Mouse (Mus musculus) retina, embryonic 14.5 days (tissue): ENCODE data around the gene Rassf3.

ENCODE experiments used
- DNase-seq: peaks from one replicate; pipeline ENCODE4 v3.0.0-alpha.2; 2015; ENCODE audit warnings: low spot score

Rassf3 gene

GRCm38 (mm10) chr10:121489941-121490340 is 13.8 kb upstream of the Rassf3 start:
- no peak for DNase-seq

DNA sequence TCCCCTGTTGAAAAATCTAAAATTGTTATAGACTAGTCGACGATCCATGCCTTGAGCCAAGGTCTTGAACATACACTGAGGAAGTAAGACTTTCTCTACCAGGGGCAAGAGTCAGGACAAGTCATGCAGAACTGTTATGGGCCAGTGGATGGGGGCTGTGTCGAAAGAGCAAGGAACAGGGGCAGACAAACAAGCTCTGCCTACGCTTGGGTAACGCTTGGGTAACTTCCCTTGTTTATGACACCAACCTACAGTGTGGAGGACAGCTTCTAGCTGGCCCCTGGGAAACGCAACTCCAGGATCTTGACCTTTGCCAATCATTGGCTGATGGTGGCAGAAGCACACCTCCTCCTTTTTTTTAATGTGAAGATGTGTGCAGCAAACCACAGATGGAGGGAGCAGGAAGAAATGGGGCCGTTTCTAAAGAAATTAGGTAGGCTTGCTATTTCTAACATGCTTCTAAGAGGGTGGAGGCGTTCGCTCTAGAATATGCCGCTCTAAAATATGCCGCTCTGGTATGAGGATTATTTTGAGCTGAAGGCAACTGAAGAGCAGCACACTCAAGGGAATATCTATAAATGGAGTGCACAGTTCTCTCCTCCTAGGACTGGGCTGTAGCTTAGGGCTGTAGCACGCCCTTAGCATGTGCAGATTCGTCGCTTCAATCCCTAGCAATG is 12.6 kb upstream of the Rassf3 start:
- DNase-seq: no peak

GRCm38 (mm10) chr10:121487716-121488115 is 11.6 kb upstream of the Rassf3 start:
- DNase-seq: no peak

DNA sequence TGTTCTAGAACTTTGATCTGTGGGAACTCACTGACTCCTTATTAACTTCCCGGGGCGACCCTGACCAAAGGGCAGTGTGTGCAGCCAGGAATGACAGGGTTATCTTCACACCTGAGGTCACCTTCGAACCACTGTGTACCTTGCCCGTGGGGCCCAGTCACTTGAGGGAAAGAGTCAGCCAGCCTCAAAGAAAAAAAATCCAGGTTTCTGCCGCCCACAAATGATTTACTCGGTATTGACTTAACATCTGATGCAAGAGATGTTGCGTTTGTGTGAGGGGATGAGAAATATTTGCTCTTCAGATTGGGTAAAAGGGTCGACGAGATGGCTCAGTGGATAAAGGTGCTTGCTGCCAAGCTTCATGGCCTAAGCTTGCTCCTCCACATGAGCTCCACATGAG is 10.2 kb upstream of the Rassf3 start:
- no peak for DNase-seq

GRCm38 (mm10) chr10:121483364-121483763 is 7.2 kb upstream of the Rassf3 start:
- DNase-seq: no peak

GRCm38 (mm10) chr10:121481141-121481540 is 5.0 kb upstream of the Rassf3 start:
- DNase-seq: no peak

- DNase-seq: no peak
Measured at GRCm38 (mm10) chr10:121479987-121480386, 3.8 kb upstream of the Rassf3 start.

DNA sequence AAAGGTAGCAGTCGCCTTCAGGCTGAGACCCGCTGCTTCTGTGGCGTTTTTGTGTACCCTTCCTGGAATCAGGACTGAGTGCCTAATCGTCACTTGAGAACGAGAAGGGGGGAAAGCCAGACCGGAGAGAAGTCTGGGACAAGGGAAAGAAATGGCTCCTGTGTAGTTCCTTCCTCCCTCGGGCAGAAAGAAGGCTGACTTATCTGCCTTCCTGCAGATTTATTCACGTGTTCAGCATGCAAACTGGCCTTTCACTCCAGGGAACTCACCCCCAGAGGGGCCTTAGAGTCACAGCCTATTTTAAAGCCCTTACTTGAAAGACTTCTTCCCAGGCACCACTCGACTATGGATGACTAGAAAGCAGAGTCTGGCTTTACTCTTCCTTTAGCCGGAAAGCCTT is 1.3 kb upstream of the Rassf3 start:
- no peak for DNase-seq

DNA sequence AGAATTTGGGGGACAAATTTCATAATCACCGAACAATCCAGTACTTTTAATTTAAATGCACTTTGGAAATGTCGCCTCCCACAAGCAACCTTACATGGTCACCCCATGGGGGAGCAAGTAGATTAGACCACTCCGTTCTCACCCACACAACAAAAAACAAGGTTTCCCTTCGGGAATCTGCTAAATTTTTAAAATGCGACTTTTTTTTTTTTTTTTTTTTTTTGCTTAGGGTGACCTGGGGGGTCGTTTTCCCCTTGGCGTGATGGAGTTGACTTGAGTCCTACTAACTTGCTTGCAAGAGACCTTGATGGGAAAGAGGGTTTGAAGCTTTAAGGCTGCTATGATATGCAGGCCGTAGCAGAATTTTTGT is 806 bp upstream of the Rassf3 start:
- no peak for DNase-seq

DNA sequence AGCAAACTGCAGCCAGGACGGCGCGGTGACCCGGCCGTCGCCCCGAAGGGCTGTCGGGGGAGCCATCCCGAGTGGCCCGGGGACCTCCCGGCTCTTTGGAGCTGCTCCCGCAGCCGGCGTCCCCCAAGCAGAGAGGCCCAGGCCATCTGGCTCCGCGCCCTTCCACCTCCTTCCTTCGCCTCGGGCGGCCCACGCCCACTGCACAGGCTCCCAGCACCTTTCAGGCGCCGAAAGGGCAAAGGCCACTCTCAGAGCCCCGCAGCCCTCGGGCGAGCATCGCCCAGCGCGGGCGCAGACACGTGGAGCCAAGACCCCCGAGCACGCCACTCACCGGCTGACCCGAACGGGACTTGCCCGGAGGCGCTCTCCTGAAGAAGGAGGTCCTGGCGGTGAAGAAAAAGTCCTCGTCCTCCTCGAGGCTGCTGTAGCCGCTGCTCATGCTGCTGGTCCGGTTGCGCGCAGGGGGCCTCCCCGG is 438 bp downstream of the Rassf3 start:
- DNase-seq: no peak

GRCm38 (mm10) chr10:121475101-121475671 is 961 bp downstream of the Rassf3 start:
- no peak for DNase-seq

DNA sequence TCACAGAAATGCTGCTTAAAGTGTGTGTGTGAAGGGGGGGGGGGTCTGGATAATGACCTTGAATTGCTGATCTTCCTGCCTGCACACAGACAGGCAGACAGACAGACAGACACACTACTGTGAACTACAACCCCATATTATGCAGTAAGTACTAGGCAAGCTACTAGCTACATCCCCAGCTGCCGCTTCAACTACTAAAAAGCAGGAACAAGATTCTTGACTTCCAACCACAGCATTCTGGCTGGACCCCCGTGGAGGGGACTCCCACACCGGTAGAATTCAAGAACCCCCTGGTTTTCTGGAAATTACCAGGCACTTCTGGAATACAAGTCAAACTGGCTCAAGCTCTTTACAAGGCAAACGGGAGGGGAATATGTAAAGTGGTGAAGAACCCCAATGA is 1.9 kb downstream of the Rassf3 start:
- DNase-seq: no peak

DNA sequence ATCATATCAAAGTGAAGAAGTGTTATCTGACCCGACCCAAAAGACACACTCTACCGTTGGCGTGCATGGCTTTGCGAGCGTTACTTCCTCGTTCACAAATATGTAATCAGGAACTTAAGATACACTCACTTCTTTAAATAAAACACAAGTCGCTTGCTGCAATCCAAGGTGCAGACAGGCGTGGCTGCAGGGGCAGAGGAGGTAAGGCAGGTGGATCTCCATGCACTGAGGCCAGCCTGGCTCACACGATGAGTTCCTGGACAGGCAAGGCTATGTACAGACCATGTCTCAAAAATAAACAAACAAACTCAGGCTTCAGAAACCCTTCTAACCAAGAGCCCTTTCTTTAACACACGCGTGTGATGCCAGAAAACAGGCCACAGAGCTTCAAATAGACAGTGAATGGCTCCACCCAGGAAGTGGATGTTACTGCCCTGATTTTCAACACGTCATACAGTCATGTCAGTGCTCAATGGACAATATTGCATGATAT is 2.4 kb downstream of the Rassf3 start:
- no peak for DNase-seq

DNA sequence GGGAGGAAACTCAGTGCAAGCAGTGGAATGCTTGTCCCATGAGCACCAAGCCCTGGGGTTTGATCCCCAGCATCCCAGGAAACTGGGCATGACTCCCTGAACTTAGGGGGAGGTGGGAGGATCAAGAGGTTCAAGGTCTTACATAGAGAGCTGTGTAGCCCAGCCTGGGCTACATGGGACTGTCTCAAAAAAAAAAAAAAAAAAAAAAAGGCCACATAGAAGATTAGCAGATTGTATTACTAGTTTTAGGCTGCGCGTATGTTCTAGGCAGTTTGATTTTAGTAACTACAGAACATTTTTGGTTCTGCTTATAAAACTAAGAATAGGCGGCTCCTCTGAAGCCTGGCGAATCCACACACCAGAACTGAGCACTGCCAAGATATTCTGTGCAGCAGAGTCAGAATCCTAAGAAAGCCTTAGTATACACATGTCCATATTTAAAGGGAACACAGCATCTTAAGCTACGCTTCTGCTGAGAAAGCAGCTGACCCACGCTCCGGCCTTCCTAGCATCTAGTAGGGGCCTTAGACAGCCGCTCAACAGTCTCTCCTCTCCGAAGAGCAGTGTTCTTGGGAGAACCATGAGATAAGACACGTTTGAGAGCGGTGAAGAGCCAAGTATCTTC is 3.4 kb downstream of the Rassf3 start:
- no peak for DNase-seq

DNA sequence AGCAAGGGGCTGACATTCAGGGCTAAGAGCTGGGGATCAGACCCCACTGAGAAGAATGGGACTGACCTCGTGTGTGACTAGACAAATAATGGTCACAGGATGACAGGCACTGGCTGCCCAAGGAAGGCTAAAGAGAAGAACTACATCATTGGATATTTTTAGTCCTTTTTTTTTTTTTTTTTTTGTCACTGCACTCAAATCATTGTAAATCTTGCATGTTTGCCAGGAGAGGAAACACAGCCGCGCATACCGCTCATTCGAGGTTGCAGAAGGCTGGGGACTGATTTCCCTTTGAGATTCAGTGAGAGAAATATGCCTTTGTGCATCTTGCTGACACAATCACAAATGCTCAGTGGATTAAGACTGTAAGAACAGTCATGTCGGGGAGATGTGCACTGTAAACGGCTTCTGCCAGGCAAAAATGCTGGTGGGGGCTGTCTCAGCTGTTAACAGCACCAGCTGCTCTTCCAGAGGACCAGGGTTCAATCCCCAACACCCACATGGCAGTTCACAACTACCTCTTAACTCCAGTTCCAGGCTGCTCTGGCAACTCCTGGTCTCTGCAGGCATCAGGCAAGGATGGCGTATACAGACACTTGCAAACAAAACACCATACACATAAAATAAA is 4.5 kb downstream of the Rassf3 start:
- no peak for DNase-seq

DNA sequence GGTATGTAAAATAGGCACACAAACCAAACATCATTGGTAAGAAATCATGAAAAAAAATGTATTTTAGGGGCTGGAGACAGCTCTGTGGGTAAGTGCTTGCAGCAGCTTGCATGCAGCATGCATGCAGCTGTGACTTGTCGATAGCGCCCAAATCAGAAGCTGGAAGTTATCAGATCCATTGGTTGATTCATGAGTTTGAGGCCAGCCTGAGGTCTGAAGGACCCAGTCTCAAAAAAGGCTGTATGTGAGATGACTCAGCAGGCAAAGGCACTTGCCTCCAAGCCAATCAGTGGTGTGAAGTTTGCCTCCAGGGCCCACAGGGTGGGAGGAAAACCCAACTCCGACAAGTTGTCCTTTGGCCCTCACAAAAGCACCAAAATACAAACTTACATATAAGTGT is 6.5 kb downstream of the Rassf3 start:
- DNase-seq: no peak

- no peak for DNase-seq
Measured at GRCm38 (mm10) chr10:121468985-121469384, 7.2 kb downstream of the Rassf3 start.

- DNase-seq: no peak
Measured at GRCm38 (mm10) chr10:121468261-121468660, 7.9 kb downstream of the Rassf3 start.

DNA sequence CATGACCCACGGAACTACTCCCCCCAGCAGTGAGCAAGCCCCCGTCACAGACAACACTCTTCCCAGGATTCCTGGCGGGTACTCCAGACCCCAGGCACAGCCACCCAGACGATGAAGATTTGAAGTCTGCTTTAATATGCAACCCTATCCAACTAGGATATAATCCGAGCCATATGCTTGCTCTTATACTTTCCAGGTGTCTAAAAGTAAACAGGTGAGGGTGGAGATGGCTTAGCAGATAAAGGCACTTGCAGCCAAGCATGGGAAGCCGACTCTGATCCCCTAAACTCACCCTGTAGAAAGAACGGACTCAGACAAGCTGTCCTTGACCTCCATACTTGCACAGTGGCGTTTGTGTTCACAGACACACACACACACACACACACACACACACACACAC is 8.4 kb downstream of the Rassf3 start:
- DNase-seq: no peak

GRCm38 (mm10) chr10:121467016-121467415 is 9.1 kb downstream of the Rassf3 start:
- no peak for DNase-seq

GRCm38 (mm10) chr10:121465033-121465432 is 11.1 kb downstream of the Rassf3 start:
- no peak for DNase-seq

- peak; percentile 49 for DNase-seq
Measured at GRCm38 (mm10) chr10:121462162-121462881, 13.8 kb downstream of the Rassf3 start.
